Mouse (Mus musculus) neural tube, embryonic 12.5 days (tissue): Measurements from ENCODE around the gene Gm14190. TPM values are rescaled to one million over a fixed set of nuclear protein-coding genes. Genes with fewer than 3 reads are reported as not detected.
"Not testable (repeated sequence)": the region's sequence is repeated elsewhere in the genome, so short reads cannot be mapped to it uniquely, and the experiment has no call there.

Experiments
- ATAC-seq: fragments of 200-750 bp; cut with Nextera tagmentation; 2 replicates; pipeline ENCODE4 v1.8.0; 2017; ENCODE audit warnings: low read depth, mild to moderate bottlenecking, moderate TSS enrichment, moderate library complexity; ENCODE audit not compliant: low FRiP score
- H3K27ac ChIP-seq: fragments of 300-500 bp; sonication (generic); 2 replicates; pipeline ENCODE4 v1.5.1; 2016
- H3K27me3 ChIP-seq: fragments of 300-500 bp; sonication (generic); replicated peaks from 2 replicates; pipeline ENCODE4 v1.6.1; 2016; ENCODE audit warnings: mild to moderate bottlenecking
- H3K36me3 ChIP-seq: fragments of 300-500 bp; sonication (generic); 2 replicates; pipeline ENCODE4 v1.6.1; 2016; ENCODE audit warnings: mild to moderate bottlenecking
- H3K4me1 ChIP-seq: fragments of 300-500 bp; sonication (generic); 2 replicates; pipeline ENCODE4 v1.6.1; 2016
- H3K4me2 ChIP-seq: fragments of 300-500 bp; sonication (generic); replicated peaks from 2 replicates; pipeline ENCODE4 v1.6.1; 2016; ENCODE audit warnings: mild to moderate bottlenecking
- H3K4me3 ChIP-seq: fragments of 300-500 bp; sonication (generic); 2 replicates; pipeline ENCODE4 v1.5.1; 2016
- H3K9ac ChIP-seq: fragments of 300-500 bp; sonication (generic); 2 replicates; pipeline ENCODE4 v1.6.1; 2016; ENCODE audit warnings: mild to moderate bottlenecking
- H3K9me3 ChIP-seq: fragments of 300-500 bp; sonication (generic); 2 replicates; pipeline ENCODE4 v1.6.1; 2016; ENCODE audit warnings: mild to moderate bottlenecking
- WGBS: fragments of 180-500 bp; shearing (Covaris S2); methylation state at CpG from one replicate; pipeline ENCODE4 v1.1.7; 2016; 5-methylcytosine and 5-hydroxymethylcytosine counted together
- polyA plus RNA-seq: library from polyadenylated mRNA; unstranded; fragments of >200 nt; fragmentation: Nextera tagmentation; extraction: Ambion mirVana; gene quantifications from 2 replicates; pipeline ENCODE4 v1.2.1, GENCODE M21; 2016

Gene Gm14190
- polyA plus RNA-seq, 1 experiment from 2014 or later: not detected

DNA sequence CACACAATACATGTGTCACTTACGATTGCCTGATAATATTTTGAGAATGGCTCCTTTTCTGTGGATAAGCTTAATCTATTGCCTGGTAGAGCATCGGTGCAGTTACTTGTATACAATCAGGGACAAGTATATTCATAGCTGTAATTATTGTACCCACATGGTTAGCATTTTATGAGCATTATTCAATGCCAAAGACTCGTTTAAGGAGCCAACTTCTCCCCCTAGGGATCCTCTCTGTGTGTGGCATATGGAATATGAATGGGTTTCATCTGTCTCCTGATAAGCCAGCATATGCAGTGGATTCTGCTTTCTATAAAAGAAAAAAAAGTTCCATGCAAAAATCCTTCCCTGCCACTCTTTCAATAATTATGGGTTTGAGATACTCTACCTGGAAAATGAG, 46.2 kb downstream of the Gm14190 start:
- H3K4me3 ChIP-seq: no peak overlapping the region
- no peaks in the 10 kb centered on the region for H3K9me3 ChIP-seq
- H3K4me2 ChIP-seq: no peak overlapping the region
- H3K27ac ChIP-seq: no peak overlapping the region
- no peak overlapping the region for H3K9ac ChIP-seq
- no peaks in the 10 kb centered on the region for H3K27me3 ChIP-seq
- ATAC-seq: no peak
- H3K4me1 ChIP-seq: no peaks in the 10 kb centered on the region
- 75% methylated on average over 3 of the region's 3 CpGs for WGBS
- H3K36me3 ChIP-seq: no peaks in the 10 kb centered on the region

DNA sequence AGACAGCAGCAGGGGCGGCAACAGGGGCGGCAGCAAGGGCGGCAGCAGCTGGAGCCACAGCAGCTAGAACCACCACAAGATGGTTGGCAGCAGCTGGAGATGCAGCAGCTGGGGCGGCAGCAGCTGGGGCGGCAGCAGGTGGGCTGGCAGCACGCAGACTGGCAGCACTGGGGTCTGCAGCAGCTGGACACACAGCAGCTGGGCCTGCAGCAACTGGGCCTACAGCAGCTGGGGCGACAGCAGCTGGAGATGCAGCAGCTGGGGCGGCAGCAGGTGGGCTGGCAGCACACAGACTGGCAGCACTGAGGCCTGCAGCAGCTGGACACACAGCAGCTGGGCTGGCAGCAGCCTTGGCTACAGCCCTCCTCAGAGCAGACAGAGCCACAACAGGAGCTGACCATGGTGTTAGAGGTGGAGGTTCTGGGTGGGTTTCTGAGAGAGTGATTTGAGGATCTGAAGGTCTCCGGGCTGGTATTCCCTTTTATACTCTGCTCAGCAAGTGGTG, 46.9 kb downstream of the Gm14190 start, which contains the start of gene Krtap4-7:
Gene Krtap4-7, minus strand, starts transcription at position 455 of the 505 bp plus-strand sequence.
- not testable (repeated sequence) for H3K4me1 ChIP-seq, ATAC-seq, H3K4me3 ChIP-seq, H3K27ac ChIP-seq, H3K9ac ChIP-seq, H3K36me3 ChIP-seq, H3K9me3 ChIP-seq, H3K27me3 ChIP-seq, H3K4me2 ChIP-seq
- 91% methylated on average over 9 of the region's 9 CpGs for WGBS

DNA sequence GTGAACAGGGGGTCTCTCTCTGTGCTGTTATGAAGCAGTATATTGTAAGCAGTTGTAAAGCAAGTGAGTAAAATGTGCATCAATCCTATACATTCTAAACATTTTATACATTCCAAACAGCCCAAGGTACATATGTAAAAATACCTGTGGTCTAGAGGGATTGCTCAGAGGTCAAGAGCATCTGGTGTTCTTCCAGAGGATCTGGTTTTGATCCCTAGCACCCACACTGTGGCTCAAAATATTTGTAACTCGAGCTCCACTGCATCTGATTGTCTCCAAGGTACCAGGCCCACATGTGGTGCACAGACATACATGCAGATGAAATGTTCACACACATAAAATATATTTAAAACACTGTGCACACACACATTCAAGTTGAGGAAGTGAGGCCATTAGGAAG, 49.6 kb downstream of the Gm14190 start:
- WGBS: 60% methylated on average over 1 of the region's 1 CpGs
- no peak for ATAC-seq

More for the DNA sequence above, 49.6 kb downstream of the Gm14190 start:
- Histone ChIP-seq H3K4me2 (no peak overlapping the region), H3K4me3 (no peak overlapping the region), H3K27me3 (no peaks in the 10 kb centered on the region), H3K4me1 (no peaks in the 10 kb centered on the region), H3K9ac (no peak overlapping the region), H3K27ac (no peak overlapping the region), H3K9me3 (no peaks in the 10 kb centered on the region), H3K36me3 (no peaks in the 10 kb centered on the region)

Other genes starting within 250 kb of the Gm14190 start
- not detected in 2 replicates for gene Krt23, start 197.6 kb downstream of the Gm14190 start, polyA plus RNA-seq
- gene Krt39, start 169.4 kb downstream of the Gm14190 start, polyA plus RNA-seq: not detected in 2 replicates
- not detected in 2 replicates for gene Krt40, start 147.6 kb downstream of the Gm14190 start, polyA plus RNA-seq
- gene Krtap3-3, start 139.9 kb downstream of the Gm14190 start, polyA plus RNA-seq: not detected in 2 replicates
- gene Krtap3-2, start 133.9 kb downstream of the Gm14190 start, polyA plus RNA-seq: not detected in 2 replicates
- gene Gm11939, start 131.3 kb downstream of the Gm14190 start, polyA plus RNA-seq: not detected in 2 replicates
- gene Krtap3-1, start 124.1 kb downstream of the Gm14190 start, polyA plus RNA-seq: not detected in 2 replicates
- gene Krtap1-5, start 109.7 kb downstream of the Gm14190 start, polyA plus RNA-seq: not detected in 2 replicates
- gene Krtap1-4, start 107.1 kb downstream of the Gm14190 start, polyA plus RNA-seq: not detected in 2 replicates
- gene Krtap1-3, start 99.4 kb downstream of the Gm14190 start, polyA plus RNA-seq: not detected in 2 replicates
- gene Krtap9-3, start 92.6 kb downstream of the Gm14190 start, polyA plus RNA-seq: not detected in 2 replicates
- not detected in 2 replicates for gene Gm11938, start 87.4 kb downstream of the Gm14190 start, polyA plus RNA-seq
- gene Gm11937, start 80.6 kb downstream of the Gm14190 start, polyA plus RNA-seq: not detected in 2 replicates
- gene Krtap2-4, start 75.9 kb downstream of the Gm14190 start, polyA plus RNA-seq: not detected in 2 replicates
- gene Gm11562, start 70.3 kb downstream of the Gm14190 start, polyA plus RNA-seq: not detected in 2 replicates
- not detected in 2 replicates for gene Krtap4-1, start 62.5 kb downstream of the Gm14190 start, polyA plus RNA-seq
- not detected in 2 replicates for gene Krtap4-2, start 55.7 kb downstream of the Gm14190 start, polyA plus RNA-seq
- gene Krtap4-7, start 46.7 kb downstream of the Gm14190 start, polyA plus RNA-seq: not detected in 2 replicates
- gene Gm11555, start 40.5 kb downstream of the Gm14190 start, polyA plus RNA-seq: not detected in 2 replicates
- gene Gm11563, start 31.8 kb downstream of the Gm14190 start, polyA plus RNA-seq: not detected in 2 replicates
- gene Krtap4-6, start 24.8 kb downstream of the Gm14190 start, polyA plus RNA-seq: not detected in 2 replicates
- gene Gm14180, start 43.5 kb upstream of the Gm14190 start, polyA plus RNA-seq: not detected in 2 replicates
- not detected in 2 replicates for gene Gm11595, start 82.2 kb upstream of the Gm14190 start, polyA plus RNA-seq
- gene Krtap4-8, start 90.0 kb upstream of the Gm14190 start, polyA plus RNA-seq: not detected in 2 replicates
- not detected in 2 replicates for gene Krtap4-9, start 94.5 kb upstream of the Gm14190 start, polyA plus RNA-seq
- gene Gm11596, start 102.7 kb upstream of the Gm14190 start, polyA plus RNA-seq: not detected in 2 replicates
- gene Gm11569, start 108.2 kb upstream of the Gm14190 start, polyA plus RNA-seq: not detected in 2 replicates
- not detected in 2 replicates for gene Gm11554, start 113.7 kb upstream of the Gm14190 start, polyA plus RNA-seq
- not detected in 2 replicates for gene Krtap4-13, start 119.2 kb upstream of the Gm14190 start, polyA plus RNA-seq
- not detected in 2 replicates for gene Gm11564, start 124.9 kb upstream of the Gm14190 start, polyA plus RNA-seq
- gene 2300003K06Rik, start 147.3 kb upstream of the Gm14190 start, polyA plus RNA-seq: not detected in 2 replicates
- gene Krtap4-16, start 160.9 kb upstream of the Gm14190 start, polyA plus RNA-seq: not detected in 2 replicates
- gene Gm11568, start 167.2 kb upstream of the Gm14190 start, polyA plus RNA-seq: not detected in 2 replicates
- gene Gm11559, start 173.7 kb upstream of the Gm14190 start, polyA plus RNA-seq: not detected in 2 replicates
- gene Krtap9-1, start 182.6 kb upstream of the Gm14190 start, polyA plus RNA-seq: not detected in 2 replicates
- gene Gm11567, start 188.4 kb upstream of the Gm14190 start, polyA plus RNA-seq: not detected in 2 replicates
- not detected in 2 replicates for gene Krtap31-1, start 217.2 kb upstream of the Gm14190 start, polyA plus RNA-seq
- gene Gm11565, start 224.0 kb upstream of the Gm14190 start, polyA plus RNA-seq: not detected in 2 replicates
- gene Krtap31-2, start 245.6 kb upstream of the Gm14190 start, polyA plus RNA-seq: not detected in 2 replicates